Mouse (Mus musculus) CH12F3 (cell line): Measurements from ENCODE around the gene Pigv.
"Not testable (repeated sequence)": the region's sequence is repeated elsewhere in the genome, so short reads cannot be mapped to it uniquely, and the experiment has no call there.

Experiments
- in situ Hi-C: fragments of 300-500 bp; cut with MboI; formaldehyde crosslinking; loops from 2 replicates; pipeline ENCODE4 v1.14.3; 2020; ENCODE audit warnings: low sequenced_read_pairs

Gene Pigv

GRCm38 (mm10) chr4:133649989-133650699, 22.3 kb downstream of the Pigv start, which contains the start of gene Zdhhc18:
TSS of gene Zdhhc18 (minus strand) at chr4:133650154.
- in situ Hi-C loops, result no loop called here

GRCm38 (mm10) chr4:133649464-133649863, 23.0 kb downstream of the Pigv start:
- in situ Hi-C loops, result not testable (repeated sequence)

GRCm38 (mm10) chr4:133645680-133646079, 26.8 kb downstream of the Pigv start:
- in situ Hi-C loops, result no loop called here

- in situ Hi-C loops, result no loop called here
Measured at GRCm38 (mm10) chr4:133645195-133645594, 27.3 kb downstream of the Pigv start.

DNA sequence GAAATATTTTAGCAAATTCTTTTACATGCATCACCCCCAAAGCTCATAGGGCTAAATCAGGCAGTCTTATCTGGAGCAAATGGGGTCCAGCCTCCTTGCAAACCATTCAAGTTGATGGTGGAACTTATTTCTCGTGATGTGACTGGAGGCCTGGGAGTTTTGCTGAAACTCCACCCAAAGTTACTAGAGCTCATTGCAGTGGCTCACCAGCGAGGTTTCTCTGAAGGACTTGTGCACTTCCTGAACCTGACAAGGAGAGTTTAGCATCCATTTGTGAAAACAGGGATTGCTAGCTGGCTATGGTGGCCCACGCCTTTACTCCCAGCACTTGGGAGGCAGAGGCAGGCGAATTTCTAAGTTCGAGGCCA, 38.4 kb downstream of the Pigv start:
- in situ Hi-C loops, result no loop called here

DNA sequence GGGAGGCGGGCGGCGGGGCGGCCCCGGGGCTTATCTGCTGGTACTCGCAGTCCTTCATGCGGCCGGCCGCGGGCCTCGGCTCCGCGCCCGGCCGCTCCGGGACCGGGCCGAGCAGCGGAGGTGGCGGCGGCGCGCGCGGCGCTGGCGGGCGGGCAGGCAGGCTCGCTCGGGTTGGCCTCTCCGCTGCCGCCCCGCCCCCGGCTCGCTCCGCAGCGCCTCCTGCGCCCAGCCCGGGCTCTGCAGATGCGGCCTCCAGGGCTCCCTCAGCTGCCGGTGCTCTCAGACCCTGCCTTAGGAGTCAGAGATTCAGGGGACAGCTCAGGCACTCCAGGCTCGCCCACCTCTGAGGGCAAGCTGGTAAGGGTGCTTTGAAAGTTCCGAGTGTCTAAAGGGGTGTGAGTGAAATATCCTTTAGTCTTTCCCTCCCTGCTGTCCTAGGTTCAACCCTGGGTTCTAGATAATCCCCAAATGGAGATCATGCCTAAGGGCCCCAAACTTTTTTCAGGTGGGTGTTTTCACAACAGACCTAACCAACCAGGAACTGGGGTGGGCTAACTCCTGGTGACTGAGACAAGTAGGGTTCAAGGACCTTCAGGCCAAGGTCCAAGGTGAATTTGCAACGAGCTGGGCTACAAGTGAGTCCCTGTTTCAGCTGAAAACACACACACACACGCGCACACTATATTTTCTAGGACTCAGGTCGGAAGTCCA, 39.0 kb downstream of the Pigv start:
- in situ Hi-C loops, result no loop called here

DNA sequence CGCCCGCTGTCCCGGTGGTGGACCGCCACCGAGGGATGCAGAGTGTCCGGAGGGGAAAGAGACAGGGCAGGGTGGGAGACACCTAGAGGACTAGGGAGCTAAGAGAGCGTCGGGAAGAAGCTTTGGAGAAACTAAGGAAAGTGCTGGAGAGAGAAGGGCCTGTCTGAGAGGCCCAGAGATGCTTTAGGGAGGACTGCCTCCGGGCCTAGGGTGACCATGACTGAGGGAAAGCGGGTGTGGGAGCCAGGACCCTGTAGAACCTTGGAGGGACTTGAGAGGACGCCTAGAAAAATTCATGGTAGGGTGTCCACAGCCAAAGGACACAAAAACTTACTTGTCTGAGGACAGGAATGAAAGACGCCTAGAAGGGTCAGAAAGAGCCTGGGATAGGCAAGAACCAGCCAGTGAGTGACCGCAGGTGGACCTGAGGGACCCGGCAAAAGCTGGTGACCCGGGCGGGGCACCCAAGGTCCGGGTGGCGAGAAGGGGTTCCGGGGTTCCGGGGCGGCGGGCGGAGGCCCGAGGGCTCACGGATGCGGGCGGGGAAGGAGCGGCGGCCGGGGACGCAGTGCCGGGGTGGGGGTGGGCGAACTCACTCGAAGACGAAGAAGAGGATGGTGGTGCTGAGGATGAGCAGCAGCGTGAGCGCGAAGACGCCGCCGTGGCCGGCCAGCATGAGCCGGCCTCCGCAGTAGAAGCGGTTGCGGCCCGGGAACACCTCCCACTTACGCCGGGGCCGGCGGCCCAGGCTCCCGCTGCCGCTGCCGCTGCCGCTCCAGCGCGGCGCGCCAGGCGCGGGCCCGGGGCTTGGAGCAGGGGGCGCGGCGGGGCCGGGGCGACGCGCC, 39.7 kb downstream of the Pigv start:
- in situ Hi-C loops, result no loop called here

DNA sequence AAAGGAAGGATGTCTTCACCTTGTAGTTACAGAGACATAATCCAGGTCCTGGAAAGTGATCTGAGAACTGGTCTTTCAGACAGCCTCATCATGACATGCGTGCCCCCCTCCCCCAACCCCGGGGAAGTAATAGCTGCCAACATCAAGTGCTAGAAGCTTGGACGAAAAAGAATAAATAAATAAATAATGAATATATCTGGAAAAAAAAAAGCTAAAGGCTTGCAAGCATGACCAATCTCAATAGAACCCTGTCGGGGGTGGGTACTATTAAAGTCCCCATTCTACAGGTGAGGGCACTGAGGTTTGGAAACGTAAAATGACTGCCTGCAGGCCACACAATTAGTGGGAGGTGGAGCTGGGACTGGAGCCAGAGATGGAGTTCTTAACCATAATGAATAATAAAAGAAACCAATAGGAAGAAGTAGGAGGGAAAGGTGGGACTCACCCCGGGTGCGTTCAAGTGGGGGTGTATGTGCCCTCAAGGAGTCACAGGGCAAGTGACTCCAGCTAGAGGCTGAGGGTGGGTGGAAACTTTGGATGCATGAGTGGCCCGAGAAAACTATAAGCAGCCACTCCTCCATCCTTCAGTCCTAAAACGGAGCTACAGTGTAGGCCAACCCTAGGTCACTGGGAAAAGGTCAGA, 40.6 kb downstream of the Pigv start:
- in situ Hi-C loops, result no loop called here

DNA sequence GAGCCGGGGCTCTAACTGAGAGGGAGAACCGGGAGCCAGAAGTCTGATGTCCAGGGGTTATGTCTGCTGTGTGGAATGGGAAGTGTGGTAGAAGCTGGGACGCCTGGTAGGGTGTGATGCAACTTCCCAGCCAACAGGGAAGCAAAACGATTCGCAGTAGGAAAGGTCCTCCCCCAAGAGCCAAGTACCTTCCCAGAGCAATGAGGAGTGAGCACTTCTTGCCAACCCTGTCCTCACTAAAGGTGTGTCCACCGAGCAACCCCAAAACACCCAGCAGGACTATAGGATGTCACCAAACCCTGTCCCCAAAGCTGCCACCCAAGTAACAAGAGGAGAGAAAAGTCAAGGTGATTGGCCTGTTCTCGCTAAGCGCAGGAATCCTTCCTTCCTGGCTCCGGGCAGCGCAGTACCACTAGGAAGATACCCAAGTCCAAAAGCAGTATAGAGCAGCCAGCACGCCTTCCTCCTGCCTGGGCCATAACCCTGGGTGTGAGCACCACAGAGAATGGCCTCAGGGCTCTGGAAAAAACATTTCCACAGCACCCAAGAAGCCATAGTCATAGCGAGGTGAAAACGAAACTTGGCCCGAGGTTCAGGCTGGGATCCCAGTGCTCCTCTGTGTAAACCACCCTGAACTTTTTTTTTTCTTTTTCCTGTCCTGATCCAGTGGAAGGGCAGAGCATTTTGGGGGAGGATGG, 41.2 kb downstream of the Pigv start:
- in situ Hi-C loops, result no loop called here

DNA sequence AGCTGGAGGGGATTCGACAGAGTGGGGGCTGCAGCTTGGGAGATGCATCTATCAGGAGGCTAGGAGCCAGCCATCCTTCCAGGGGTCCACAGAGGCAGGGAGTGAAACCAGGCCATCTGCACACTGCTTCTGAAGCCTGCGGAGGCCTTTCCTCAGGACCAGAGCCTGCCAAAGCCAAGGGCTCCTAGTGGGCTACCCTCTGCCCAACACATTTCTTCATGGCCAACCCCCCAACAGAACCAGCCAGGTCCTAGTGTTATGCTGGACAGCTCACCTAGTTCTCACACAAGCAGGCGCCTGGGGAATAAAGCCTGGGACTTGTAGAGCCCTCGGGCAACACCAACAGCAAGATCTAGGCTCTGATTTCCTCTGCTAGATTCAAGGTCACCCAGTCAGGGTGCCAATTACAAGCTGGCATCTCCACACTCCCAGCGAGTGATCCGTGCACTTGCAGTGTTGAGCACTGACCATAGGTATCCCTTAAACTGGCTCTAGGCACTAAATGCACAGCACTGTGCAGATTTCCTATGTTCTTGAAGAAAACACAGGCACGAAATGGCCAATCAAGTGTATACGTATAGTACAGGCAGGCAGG, 42.0 kb downstream of the Pigv start:
- in situ Hi-C loops, result no loop called here

DNA sequence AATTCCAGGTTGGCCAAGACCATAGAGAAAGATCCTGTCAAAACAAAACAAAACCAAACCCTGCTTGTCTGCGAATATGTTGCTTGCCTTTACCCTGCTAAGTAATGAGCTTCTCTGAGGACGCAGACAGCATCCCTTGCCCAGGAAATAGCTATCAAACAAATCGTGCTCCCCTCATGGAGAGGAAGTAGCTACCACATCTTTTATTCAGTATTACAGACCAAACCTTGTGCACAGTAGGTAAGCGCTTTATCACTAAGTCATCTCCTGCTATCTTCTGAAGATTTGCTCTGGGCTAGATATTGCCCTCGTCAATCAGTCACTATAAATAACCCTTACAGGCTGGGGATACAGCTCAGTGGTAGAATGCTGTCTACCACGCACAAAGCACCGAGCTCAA, 43.3 kb downstream of the Pigv start:
- in situ Hi-C loops, result no loop called here

- in situ Hi-C loops, result no loop called here
Measured at GRCm38 (mm10) chr4:133628517-133628916, 43.9 kb downstream of the Pigv start.

DNA sequence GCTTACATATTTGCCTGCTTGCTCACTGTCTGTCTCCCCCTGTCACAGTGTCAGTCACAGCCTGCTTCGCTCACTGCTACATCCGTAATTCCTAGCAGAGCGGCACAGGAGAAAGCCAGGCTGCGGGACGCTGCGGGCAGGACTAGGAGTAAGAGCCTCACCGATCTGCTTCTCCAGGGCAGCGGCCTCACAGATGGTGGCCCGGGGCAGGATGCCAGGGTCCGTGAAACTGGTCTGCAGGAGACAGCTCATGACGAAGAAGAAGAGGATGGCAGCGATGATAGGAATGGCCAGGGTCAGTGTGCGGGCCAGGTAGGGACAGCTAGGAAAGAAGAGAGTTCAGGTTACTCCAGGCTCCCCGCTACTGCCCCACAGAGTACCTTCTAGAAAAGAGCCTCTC, 45.4 kb downstream of the Pigv start:
- in situ Hi-C loops, result no loop called here

DNA sequence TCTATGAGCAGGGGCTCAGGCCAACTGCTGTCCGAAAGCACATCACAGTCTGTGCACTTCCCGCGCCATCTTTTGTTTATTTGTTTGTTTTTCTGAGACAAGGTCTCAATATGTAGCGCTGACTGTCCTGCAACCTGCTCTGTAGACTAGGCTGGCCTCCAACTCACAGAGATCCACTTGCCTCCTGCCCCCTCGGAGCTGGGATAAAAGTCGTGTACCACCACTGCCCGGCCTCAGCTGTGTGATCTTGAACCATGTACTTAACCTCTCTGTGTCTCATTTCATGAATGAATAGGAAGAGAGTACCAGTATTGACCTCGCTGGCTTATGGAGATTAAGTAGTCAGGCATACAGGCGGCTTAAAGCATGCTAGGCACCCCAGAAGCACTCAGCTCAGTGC, 45.8 kb downstream of the Pigv start:
- in situ Hi-C loops, result no loop called here

DNA sequence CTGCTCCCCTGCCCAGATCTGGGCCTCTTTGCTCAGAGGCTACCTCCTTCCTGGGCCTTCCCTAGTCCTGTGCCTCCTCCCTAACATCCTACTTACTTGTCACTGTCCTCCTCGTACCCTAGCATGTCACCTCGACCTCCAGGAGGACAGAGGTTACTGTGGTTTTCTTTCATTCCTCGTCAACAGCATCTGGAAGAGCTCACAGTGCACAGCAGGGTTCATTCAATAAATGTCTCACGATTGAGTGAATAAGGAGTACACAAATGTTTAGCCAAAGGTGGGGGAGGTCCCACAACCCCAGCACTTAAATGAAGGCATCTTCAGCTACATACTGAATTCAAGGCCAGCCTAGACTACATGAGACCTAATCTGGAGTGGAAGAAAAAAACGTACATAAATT, 46.2 kb downstream of the Pigv start:
- in situ Hi-C loops, result no loop called here

GRCm38 (mm10) chr4:133625621-133626071, 46.8 kb downstream of the Pigv start:
- in situ Hi-C loops, result no loop called here

GRCm38 (mm10) chr4:133624830-133625229, 47.6 kb downstream of the Pigv start:
- in situ Hi-C loops, result no loop called here

DNA sequence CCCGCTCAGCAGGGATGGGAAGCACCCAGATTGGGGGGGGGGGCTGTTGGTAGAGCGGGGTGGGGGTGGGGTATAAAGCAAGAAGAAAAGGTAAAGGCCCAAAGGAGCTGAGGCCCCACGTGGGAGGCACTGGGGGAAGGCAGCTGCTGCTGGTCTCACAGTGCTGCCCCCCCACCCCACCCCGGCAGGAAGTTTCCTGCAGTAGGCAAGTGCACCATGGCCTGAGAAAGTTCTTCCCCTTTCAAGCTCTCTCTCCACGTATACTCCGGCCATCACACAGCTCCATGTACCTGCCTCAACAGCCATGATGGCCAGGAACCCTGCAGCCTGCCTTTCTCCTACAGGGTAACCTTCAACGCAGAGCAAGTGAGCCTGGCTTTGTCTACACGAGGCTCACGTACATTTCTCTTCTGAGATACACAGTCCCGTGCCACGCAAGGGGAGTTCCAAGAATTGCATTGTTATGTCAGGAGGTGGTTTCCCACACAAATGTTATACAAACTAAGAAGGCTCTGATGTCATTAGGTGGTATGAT, 50.2 kb downstream of the Pigv start:
- in situ Hi-C loops, result no loop called here

- in situ Hi-C loops, result no loop called here
Measured at GRCm38 (mm10) chr4:133620668-133621067, 51.8 kb downstream of the Pigv start.
